Mouse (Mus musculus): ENCODE measurements at regions not wholly inside any gene's neighbourhood (a gene's known extent, or its start where the extent isn't known, plus 50 kb on each side); places are given as distances from the start of the nearest gene placed in this dataset.

- intact Hi-C loops (cut with DNase I) = no loop called here
Observed at GRCm38 (mm10) chr3:58071574-58071973, 223.7 kb upstream of the Pfn2 start.

GRCm38 (mm10) chr3:58072230-58072839 is 224.5 kb upstream of the Pfn2 start:
- intact Hi-C loops (cut with DNase I) = no loop called here

- intact Hi-C loops (cut with DNase I) = no loop called here
Observed at GRCm38 (mm10) chr3:58089344-58090139, 241.7 kb upstream of the Pfn2 start.

DNA sequence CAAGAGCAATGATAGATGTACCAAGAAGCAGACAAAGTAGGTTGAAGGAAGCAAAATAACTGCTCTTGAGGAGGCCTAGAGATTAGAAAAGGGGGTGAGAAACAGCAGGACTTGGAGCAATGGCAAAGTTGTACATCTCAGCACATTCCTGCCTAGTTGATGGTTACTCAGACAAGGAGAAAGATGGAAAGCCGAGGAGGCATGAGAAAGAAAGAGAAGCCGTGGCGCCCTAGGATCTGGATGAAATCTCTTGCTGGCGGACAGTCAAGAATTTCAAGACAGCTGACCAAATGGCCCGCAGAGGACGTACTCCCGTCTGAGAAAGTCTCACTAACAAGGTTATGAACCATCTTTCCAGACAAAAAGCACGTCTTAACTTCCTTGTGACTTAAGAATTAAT is 242.5 kb upstream of the Pfn2 start:
- intact Hi-C loops (cut with DNase I) = no loop called here

- intact Hi-C loops (cut with DNase I) = no loop called here
Observed at GRCm38 (mm10) chr3:58091466-58092176, 243.7 kb upstream of the Pfn2 start.

GRCm38 (mm10) chr3:58110911-58111476 is 263.1 kb upstream of the Pfn2 start:
- intact Hi-C loops (cut with DNase I) = no loop called here

- intact Hi-C loops (cut with DNase I) = no loop called here
Observed at GRCm38 (mm10) chr3:58112431-58112856, 264.6 kb upstream of the Pfn2 start.

GRCm38 (mm10) chr3:58113941-58114340 is 266.1 kb upstream of the Pfn2 start:
- intact Hi-C loops (cut with DNase I) = no loop called here

DNA sequence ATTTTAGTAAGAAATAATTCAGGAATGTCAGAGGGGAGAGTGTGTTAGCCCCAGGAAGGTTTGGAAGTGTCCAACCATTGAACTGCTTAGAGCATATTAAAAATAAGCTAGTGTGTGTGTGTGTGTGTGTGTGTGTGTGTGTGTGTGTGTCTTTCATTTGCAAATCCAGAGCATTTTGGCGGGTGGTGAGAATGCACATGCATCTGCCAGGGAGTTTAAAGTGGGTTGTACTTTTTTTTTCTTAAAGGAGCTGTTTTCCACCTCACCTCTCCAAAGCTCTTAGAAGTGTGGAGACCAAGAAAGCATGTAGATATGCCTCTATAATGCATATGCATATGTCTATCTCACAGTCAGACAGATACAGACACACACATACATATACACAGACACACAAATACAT is 267.6 kb upstream of the Pfn2 start:
- intact Hi-C loops (cut with DNase I) = no loop called here

DNA sequence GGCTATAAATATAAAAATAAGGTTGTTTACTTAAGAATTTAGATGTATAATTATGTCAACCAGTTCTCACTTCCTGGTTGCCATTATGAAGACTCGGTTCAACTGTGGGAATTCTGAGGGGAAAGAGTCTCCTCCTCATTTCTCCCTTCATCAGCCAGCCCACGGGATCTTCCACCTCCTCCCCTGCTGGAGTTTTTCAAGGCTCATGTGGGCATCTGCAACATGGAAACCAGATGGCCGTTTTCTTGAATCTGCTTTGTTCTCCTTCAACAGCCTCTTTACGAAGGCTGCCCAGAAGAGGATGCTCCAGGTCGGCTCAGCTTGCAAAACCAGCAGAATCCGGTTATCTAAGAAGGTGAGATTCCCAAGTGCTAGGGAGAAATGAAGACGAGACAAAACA is 269.0 kb upstream of the Pfn2 start:
- intact Hi-C loops (cut with DNase I) = no loop called here

DNA sequence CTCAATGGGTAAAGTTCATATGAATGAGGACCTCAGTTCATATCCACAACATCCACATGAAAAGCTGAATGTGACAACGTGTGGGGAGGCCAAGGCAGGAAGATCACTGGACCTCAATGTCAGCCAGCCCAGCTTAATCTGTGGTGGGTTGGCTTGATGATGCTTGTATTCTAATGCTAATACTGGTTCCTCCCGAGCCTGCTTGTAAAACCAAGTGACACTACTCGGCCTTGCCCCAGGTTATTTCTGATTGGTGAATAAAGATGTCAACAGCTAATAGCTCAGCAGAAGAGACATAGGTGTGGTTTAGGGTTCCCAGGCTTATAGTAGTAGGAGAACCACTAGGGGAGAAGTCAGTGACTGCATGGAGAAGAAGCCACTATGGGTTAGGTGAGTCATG is 272.2 kb upstream of the Pfn2 start:
- intact Hi-C loops (cut with DNase I) = no loop called here

GRCm38 (mm10) chr3:58122456-58123359 is 274.8 kb upstream of the Pfn2 start:
- intact Hi-C loops (cut with DNase I) = loop anchor here (2.0 kb wide), 2 partner anchors 280 to 456 kb away; no protein-coding TSS in a partner anchor

DNA sequence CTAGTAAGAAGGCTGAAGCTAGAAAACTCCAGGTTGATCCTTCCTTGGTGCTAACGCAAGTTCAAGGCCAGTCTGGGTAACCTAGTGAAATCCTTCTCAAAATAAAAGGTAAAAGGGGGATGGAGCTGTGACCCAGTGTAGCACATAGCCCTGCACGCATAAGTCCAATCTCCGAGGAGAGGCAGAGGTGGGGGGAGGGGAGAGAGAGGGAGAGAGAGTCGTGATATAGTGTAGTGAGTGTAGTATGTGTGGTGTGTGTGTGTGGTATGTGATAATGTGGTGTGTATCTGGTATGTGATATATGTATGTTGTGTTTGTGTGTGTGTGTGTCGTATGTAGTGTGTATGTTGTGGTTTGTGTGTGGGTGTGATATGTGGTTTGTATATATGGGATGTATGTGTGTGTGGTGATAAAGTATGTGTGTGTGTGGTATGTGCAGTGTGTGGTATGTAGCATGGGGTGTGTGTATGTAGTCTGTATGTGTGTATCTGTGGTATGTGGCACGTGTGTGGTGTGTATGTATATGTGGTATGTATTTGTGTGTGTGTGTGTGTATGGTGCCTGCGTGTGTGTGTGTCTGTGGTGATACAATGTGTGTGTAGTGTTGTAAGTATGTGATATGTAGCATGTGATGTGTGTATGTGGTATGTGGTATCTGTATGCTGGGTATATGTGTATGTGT is 275.7 kb upstream of the Pfn2 start:
- intact Hi-C loops (cut with DNase I) = loop anchor here (2.0 kb wide), 2 partner anchors 281 to 457 kb away; no protein-coding TSS in a partner anchor

DNA sequence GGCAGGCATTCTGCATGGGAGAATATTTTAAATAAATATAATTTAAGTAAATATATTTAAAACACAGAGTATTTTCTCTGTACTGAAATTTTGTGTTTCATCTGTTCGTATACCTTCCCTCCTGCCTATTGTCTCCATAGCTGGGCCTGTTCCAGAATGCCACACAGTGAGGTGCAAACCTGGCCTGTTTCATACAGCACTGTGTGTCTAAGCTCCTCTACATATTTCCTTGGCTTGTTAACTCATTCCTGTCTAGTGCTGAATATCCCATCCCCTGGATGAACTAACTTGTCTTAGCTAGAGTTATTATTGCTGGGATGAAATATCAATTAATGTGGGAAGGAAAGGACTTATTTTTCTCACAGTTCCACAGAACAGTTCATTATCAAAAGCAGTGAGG is 277.0 kb upstream of the Pfn2 start:
- intact Hi-C loops (cut with DNase I) = no loop called here

- intact Hi-C loops (cut with DNase I) = no loop called here
Observed at GRCm38 (mm10) chr3:58126996-58127395, 279.1 kb upstream of the Pfn2 start.

DNA sequence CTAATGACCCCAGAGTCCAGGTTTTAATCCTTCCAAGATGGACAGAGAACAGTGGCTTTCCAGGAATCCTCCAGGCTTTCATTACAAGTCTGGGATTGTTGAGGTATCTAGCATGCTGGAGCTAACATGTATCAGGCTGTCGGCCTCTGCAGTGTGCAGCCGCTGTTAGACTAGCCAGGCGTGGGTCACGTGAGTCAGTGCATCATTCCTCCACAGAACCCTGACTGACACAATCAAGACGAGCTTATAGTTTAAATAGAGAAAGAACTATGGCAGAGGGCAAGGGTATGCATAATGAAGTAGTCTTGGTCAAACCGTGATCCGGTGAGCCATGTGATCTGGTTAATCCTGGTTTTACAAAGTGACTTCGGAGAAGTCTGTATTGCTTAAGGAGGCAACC is 280.2 kb upstream of the Pfn2 start:
- intact Hi-C loops (cut with DNase I) = no loop called here

DNA sequence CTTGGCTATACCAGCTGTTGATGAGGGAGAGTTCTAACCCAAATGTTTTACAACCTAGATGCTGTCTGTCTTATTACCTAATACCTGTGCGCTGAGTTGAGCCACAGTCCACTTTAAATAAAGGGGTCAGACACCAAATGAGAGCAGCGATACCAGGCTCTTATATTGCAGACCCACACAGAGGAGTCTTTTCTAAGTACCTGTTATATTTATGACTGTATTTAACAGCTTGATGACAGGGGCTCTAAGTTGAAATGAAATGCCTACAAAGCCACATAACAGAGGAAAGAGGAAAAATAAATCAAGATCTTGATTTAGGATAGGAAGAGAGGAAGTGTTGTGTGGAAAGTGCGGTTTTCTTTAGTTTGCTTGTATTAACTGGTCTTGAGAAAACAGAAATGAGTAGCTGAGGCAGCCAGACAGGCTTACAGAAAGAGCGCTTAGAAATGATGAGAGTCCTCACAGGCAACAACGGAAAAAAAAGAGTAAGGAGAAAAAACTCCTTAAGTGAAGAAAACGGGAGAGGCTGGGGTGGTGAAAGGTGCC is 281.6 kb upstream of the Pfn2 start:
- intact Hi-C loops (cut with DNase I) = no loop called here

DNA sequence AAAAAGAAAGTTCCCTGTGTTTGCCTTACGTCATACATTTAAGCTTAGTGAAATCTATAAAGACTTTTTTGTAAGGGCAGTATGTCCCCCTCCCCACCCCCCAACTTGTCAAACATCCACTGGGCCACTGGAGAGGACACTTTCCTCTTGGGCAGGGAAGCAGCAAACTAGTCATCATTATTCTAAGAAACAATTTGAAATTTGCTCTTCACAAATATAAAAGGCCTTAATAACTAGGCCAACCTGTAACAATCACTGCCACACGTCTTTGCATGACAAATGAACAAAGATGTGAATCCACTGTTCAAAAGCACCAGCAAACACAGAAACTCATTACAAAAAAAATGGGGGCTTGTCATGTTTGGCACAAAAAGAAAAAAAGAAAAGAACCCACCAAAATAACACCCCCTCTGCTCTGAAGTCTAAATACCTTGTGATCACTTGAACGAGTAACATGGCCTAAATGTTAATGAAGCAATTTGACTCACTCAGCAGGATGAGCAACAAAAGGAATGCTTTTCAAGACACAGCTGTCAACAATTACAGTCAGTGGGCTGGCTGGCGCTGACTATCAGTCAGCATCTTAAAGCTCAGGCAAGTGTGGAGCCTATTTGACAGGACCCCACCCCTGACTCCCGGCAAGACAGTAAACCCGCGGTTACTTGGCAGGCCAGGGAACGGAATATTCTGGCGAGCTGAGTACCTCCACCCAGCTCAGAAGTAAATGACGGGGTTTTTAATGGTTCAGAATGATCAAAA is 278.7 kb upstream of the Tsc22d2 start:
- intact Hi-C loops (cut with DNase I) = loop anchor here (5.0 kb wide), 1 partner anchor 352 kb away; no protein-coding TSS in a partner anchor
